Mouse (Mus musculus): ENCODE measurements around the gene Lims1. TPM values are rescaled to one million over a fixed set of nuclear protein-coding genes. Genes with fewer than 3 reads are reported as not detected.

Gene Lims1
- polyA plus RNA-seq, 1 experiment from 2014 or later = 48.3 TPM

DNA sequence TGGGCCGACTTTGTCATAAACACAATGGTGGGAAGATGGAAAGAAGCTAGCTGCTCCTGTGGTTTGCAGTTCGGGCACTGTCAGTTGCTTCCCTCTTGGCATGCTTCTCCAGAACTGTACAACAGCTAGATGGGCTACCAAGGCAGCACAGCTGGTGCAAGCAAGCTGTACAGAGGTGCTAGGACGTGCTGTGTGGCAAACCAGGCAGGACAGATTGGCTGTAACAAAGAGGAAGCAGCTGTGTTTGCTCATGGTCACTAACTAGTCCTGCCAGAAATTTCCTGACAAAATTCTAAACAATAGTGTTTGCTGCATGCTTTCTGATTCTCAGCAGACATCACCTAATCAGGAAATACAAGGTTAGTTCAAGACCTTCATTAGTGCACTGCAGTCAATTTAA is 93.4 kb downstream of the Lims1 start:
- H3K36me3 ChIP-seq (ENCODE audit: control insufficient read depth, insufficient read depth, low read length) = peaks cover 12% of the 10 kb centered on the region

DNA sequence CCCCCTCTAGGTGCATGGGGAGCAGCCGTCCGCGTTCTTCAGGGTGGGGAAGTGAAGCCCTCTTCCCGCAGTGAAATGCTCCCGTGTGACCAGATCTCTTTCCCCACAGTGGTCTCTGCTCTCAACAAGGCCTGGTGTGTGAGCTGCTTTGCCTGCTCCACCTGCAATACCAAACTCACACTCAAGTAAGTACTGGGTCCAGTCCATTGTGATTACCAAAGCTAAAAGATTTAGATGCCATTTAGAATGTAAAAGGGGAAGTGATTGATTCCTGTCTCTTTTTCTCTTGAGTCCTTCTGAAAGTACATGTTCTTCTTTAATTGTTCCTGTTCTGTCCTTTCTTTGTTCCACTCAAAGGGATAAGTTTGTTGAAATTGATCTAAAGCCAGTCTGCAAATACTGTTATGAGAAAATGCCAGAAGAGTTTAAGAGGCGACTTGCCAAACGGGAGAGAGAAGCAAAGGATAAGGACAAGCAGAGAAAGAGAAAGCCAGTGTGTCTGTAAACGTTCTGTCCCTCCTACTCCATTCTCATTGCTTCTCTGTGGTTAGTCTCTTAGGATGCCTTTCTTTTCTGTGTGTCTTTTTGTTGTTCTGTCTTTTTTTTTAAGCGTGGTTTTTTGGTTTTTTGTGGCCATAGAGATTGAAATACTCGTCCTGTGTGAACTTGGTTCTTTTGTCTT is 95.2 kb downstream of the Lims1 start:
- WGBS = 86% methylated on average over 10 of the region's 10 CpGs
- H3K36me3 ChIP-seq (ENCODE audit: control insufficient read depth, insufficient read depth, low read length) = peaks cover 9% of the 10 kb centered on the region; the same call in 1 of the 2 replicates
- no peak overlapping the region for H3K4me3 ChIP-seq (ENCODE audit: low read depth, low read length)
- no peak overlapping the region for H3K9ac ChIP-seq (replicated peaks; ENCODE audit: low read depth, low read length)
- H3K4me1 ChIP-seq (ENCODE audit: control insufficient read depth, insufficient read depth, low read length) = no peaks in the 10 kb centered on the region
- no peaks in the 10 kb centered on the region for H3K9me3 ChIP-seq (ENCODE audit: control insufficient read depth, low read length)
- H3K27ac ChIP-seq (ENCODE audit: low read depth, low read length) = no peak overlapping the region
- H3K27me3 ChIP-seq (ENCODE audit: control insufficient read depth, insufficient read depth, low read length) = no peaks in the 10 kb centered on the region
- no peak overlapping the region for H3K4me2 ChIP-seq (ENCODE audit: low read depth, low read length)
- ATAC-seq (ENCODE audit: low read depth) = no peak

More for the DNA sequence above, 93.4 kb downstream of the Lims1 start:
- no peak overlapping the region for H3K4me2 ChIP-seq (ENCODE audit: low read depth, low read length)
- no peak for ATAC-seq (ENCODE audit: low read depth)
- no peaks in the 10 kb centered on the region for H3K4me1 ChIP-seq (ENCODE audit: control insufficient read depth, insufficient read depth, low read length)
- no peaks in the 10 kb centered on the region for H3K27me3 ChIP-seq (ENCODE audit: control insufficient read depth, insufficient read depth, low read length)
- H3K4me3 ChIP-seq (ENCODE audit: low read depth, low read length) = no peak overlapping the region
- H3K9ac ChIP-seq (replicated peaks; ENCODE audit: low read depth, low read length) = no peak overlapping the region
- no peak overlapping the region for H3K27ac ChIP-seq (ENCODE audit: low read depth, low read length)
- 85% methylated on average over 3 of the region's 3 CpGs for WGBS
- H3K9me3 ChIP-seq (ENCODE audit: control insufficient read depth, low read length) = no peaks in the 10 kb centered on the region

DNA sequence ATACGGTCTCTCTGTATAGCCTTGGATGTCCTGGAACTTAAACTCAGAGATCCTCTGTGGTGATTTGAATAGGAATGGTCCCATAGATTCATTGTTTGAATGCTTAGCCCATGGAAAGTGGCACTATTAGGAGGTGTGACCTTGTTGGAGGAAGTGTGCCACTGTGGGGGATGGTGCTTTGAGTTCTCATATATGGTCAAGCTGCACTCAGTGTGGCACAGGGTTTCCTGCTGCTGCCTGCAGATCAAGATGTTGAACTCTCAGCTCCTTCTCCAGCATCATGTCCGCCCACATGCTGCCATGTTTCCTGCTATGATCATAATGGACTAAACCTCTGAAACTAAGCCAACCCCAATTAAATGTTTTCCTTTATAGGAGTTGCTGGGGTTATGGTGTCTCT is 104.7 kb downstream of the Lims1 start:
- Histone ChIP-seq H3K27ac (ENCODE audit: low read depth, low read length) (no peak overlapping the region), H3K9me3 (ENCODE audit: control insufficient read depth, low read length) (no peaks in the 10 kb centered on the region), H3K9ac (replicated peaks; ENCODE audit: low read depth, low read length) (no peak overlapping the region), H3K36me3 (ENCODE audit: control insufficient read depth, insufficient read depth, low read length) (no peaks in the 10 kb centered on the region), H3K27me3 (ENCODE audit: control insufficient read depth, insufficient read depth, low read length) (no peaks in the 10 kb centered on the region), H3K4me3 (ENCODE audit: low read depth, low read length) (no peak overlapping the region), H3K4me1 (ENCODE audit: control insufficient read depth, insufficient read depth, low read length) (no peaks in the 10 kb centered on the region), H3K4me2 (ENCODE audit: low read depth, low read length) (no peak overlapping the region)
- WGBS = 95% methylated on average over 2 of the region's 2 CpGs
- no peak for ATAC-seq (ENCODE audit: low read depth)

DNA sequence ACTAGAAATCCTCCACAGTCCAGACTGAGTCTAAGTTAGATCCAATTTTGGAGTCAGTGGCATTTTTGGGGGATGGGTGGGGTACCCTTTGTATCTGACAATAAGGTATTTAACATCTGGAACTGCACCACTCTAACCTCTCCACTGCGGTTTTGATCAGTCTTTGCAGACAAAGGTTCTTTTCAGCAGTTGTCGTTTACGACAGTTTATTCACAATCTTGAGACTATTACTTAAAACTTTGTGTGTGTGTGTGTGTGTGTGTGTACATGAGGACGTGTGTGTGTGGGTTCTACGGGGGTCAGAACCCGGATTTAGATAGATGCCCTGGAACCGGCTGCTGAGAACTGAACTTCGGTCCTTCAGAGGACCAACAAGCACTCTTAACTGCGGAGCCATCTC is 122.6 kb downstream of the Lims1 start:
- peak; percentile 6 for ATAC-seq (ENCODE audit: low read depth)
- 25% methylated on average over 9 of the region's 9 CpGs for WGBS
- Histone ChIP-seq H3K4me1 (ENCODE audit: control insufficient read depth, insufficient read depth, low read length) (peaks cover 10% of the 10 kb centered on the region), H3K4me3 (ENCODE audit: low read depth, low read length) (peak overlapping the region; percentile 98), H3K27ac (ENCODE audit: low read depth, low read length) (peak overlapping the region; percentile 96), H3K9me3 (ENCODE audit: control insufficient read depth, low read length) (no peaks in the 10 kb centered on the region), H3K27me3 (ENCODE audit: control insufficient read depth, insufficient read depth, low read length) (no peaks in the 10 kb centered on the region), H3K9ac (replicated peaks; ENCODE audit: low read depth, low read length) (peak overlapping the region; percentile 95), H3K36me3 (ENCODE audit: control insufficient read depth, insufficient read depth, low read length) (no peaks in the 10 kb centered on the region), H3K4me2 (ENCODE audit: low read depth, low read length) (peak overlapping the region; percentile 70)

DNA sequence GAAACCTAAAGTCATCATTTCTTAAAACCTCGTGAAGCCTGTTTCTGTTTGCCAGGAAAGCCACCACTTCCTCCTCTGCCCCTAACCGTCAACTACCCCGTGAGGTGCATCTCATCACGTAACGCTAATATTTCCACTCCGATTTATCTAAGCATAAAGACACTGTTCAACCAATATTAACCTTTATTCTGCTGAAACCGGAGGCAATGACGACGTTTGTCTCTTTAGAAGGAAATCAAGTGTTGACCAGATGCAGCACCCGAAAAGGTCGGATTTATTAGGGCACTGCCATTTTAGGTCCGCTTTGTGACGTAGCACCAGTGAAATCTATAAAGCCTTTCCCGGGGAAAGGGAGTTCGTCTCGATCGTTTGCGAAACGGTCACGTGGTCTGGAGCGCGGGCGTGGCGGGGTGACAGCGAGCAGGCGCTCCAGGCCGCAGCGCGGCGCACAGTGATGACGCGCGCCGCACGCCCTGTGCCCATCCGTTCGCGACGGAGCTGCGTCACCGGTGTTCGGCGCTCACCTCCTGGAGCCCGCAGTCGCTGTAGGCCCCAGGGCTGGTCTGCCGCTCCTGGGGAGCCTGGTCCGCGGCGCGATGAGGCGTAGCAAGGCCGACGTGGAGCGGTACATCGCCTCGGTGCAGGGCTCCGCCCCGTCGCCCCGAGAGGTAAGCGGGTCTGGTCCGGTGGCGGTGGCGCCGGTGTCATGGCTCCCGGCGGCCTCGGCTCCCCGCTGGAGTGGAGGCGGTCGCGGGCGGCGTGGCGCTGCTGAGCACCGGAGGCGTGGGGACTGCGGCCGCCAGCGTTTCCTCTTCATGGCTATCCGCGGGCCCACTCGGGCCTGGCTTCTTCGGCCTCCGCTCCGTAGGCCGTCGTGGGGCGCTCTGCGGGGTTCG is 123.4 kb downstream of the Lims1 start, which contains the start of gene Ranbp2:
TSS of gene Ranbp2 (plus strand) at position 537 of the 896 bp plus-strand sequence.
- no peaks in the 10 kb centered on the region for H3K9me3 ChIP-seq (ENCODE audit: control insufficient read depth, low read length)
- H3K36me3 ChIP-seq (ENCODE audit: control insufficient read depth, insufficient read depth, low read length) = no peaks in the 10 kb centered on the region
- peak within 1 kb of the TSS; percentile 70 for H3K4me2 ChIP-seq (ENCODE audit: low read depth, low read length)
- peak within 1 kb of the TSS; percentile 95 for H3K9ac ChIP-seq (replicated peaks; ENCODE audit: low read depth, low read length)
- peaks cover 10% of the 10 kb centered on the region for H3K4me1 ChIP-seq (ENCODE audit: control insufficient read depth, insufficient read depth, low read length)
- no peaks in the 10 kb centered on the region for H3K27me3 ChIP-seq (ENCODE audit: control insufficient read depth, insufficient read depth, low read length)
- peak within 1 kb of the TSS; percentile 96 for H3K27ac ChIP-seq (ENCODE audit: low read depth, low read length)
- H3K4me3 ChIP-seq (ENCODE audit: low read depth, low read length) = peak within 1 kb of the TSS; percentile 98
- WGBS = under 1% methylated on average over 81 of the region's 91 CpGs
- ATAC-seq (ENCODE audit: low read depth) = peak; percentile 98

DNA sequence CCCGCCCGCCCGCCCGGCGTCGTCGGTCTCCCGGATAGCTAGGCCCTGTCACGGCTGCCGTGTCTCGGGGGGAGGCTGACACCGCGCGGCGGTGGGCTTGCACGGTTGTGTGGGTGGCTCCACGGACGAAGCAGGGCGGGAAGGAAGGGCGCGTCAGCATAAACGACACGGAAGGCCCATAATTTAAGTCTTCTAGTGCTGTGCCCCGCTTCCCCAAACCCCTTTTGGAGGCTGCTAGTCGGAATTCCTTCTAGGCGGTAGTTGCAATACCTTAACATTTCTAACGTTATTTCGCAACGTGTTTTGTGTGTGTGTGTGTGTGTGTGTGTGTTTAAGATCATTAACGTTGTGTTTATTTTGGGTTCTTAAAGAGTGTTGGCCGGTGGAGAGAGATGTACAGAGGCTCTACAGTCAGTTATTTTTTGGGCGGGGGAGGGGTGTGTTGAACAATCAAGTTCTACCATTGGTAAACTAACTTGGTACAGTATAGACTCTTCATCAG is 124.1 kb downstream of the Lims1 start:
- peak overlapping the region; percentile 95 for H3K9ac ChIP-seq (replicated peaks; ENCODE audit: low read depth, low read length)
- peak overlapping the region; percentile 64 for H3K4me2 ChIP-seq (ENCODE audit: low read depth, low read length)
- H3K27ac ChIP-seq (ENCODE audit: low read depth, low read length) = peak overlapping the region; percentile 96
- no peaks in the 10 kb centered on the region for H3K27me3 ChIP-seq (ENCODE audit: control insufficient read depth, insufficient read depth, low read length)
- WGBS = under 1% methylated on average over 25 of the region's 32 CpGs
- peaks cover 10% of the 10 kb centered on the region for H3K4me1 ChIP-seq (ENCODE audit: control insufficient read depth, insufficient read depth, low read length)
- H3K36me3 ChIP-seq (ENCODE audit: control insufficient read depth, insufficient read depth, low read length) = peaks cover 4% of the 10 kb centered on the region; the same call in 1 of the 2 replicates
- H3K9me3 ChIP-seq (ENCODE audit: control insufficient read depth, low read length) = no peaks in the 10 kb centered on the region
- no peak; the same call in 1 of the 2 replicates for ATAC-seq (ENCODE audit: low read depth)
- H3K4me3 ChIP-seq (ENCODE audit: low read depth, low read length) = peak overlapping the region; percentile 98

DNA sequence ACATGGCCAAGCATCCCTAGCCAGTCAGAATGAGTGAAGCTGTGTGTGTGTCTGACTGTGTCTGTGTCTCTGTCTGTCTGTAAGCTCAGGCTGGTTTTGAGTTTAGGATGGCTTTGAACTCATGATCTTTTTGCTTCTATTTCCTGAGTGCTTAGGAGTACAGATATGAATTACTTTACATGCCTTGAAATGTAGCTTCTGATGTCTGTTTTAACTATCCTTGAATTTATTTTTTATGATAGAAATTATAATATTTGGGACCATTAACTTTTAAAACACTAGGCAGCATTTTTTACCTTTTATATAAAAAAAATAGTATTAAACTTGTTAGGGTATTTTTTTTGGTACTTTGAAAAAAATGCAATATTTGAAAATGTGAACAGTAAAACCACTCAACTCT is 128.3 kb downstream of the Lims1 start:
- no peak overlapping the region for H3K27ac ChIP-seq (ENCODE audit: low read depth, low read length)
- no peaks in the 10 kb centered on the region for H3K27me3 ChIP-seq (ENCODE audit: control insufficient read depth, insufficient read depth, low read length)
- peaks cover 3% of the 10 kb centered on the region; the same call in 1 of the 2 replicates for H3K4me1 ChIP-seq (ENCODE audit: control insufficient read depth, insufficient read depth, low read length)
- no peak for ATAC-seq (ENCODE audit: low read depth)
- H3K4me3 ChIP-seq (ENCODE audit: low read depth, low read length) = no peak overlapping the region
- no peak overlapping the region for H3K4me2 ChIP-seq (ENCODE audit: low read depth, low read length)
- H3K9ac ChIP-seq (replicated peaks; ENCODE audit: low read depth, low read length) = no peak overlapping the region
- peaks cover 23% of the 10 kb centered on the region for H3K36me3 ChIP-seq (ENCODE audit: control insufficient read depth, insufficient read depth, low read length)
- no peaks in the 10 kb centered on the region for H3K9me3 ChIP-seq (ENCODE audit: control insufficient read depth, low read length)

DNA sequence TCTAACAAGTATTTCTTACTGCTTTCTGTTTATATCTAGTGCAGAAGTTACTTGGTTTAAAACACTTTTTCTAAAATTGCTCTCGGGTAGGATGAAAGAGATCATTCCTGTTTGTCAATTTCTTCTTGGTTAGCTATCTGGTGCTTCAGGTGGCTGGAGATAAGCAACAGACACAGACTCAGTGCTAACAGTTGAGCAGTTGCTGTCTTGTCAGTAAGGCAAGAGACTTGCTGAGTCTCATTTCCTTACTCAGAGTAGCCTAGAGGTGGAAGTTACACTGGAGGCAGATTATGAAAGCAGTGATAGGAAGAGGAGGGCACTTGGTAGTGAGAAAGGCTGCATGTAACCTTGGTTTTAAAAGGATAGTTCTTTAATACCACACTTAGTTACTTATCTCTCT is 128.9 kb downstream of the Lims1 start:
- peaks cover 3% of the 10 kb centered on the region; the same call in 1 of the 2 replicates for H3K4me1 ChIP-seq (ENCODE audit: control insufficient read depth, insufficient read depth, low read length)
- no peak overlapping the region for H3K9ac ChIP-seq (replicated peaks; ENCODE audit: low read depth, low read length)
- no peak overlapping the region for H3K4me3 ChIP-seq (ENCODE audit: low read depth, low read length)
- peaks cover 24% of the 10 kb centered on the region for H3K36me3 ChIP-seq (ENCODE audit: control insufficient read depth, insufficient read depth, low read length)
- no peak for ATAC-seq (ENCODE audit: low read depth)
- no peak overlapping the region for H3K4me2 ChIP-seq (ENCODE audit: low read depth, low read length)
- H3K27ac ChIP-seq (ENCODE audit: low read depth, low read length) = no peak overlapping the region
- H3K27me3 ChIP-seq (ENCODE audit: control insufficient read depth, insufficient read depth, low read length) = no peaks in the 10 kb centered on the region
- H3K9me3 ChIP-seq (ENCODE audit: control insufficient read depth, low read length) = no peaks in the 10 kb centered on the region
- 100% methylated on average over 1 of the region's 1 CpGs for WGBS

DNA sequence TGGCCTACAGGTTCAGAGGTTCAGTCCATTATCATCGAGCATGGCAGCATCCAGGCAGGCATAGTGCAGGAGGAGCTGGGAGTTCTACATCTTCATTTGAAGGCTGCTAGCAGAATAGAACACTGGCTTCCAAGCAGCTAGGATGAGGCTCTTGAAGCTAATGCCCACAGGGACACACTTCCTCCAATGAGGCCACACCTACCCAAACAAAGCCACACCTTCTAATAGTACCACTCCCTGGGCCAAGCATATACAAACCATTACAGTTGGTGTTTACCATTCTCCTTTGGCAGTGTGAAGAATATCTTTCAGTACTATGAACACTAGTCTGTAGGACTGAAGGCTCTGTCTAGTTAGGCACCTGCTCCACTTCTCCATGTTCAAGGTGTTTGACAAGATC is 136.6 kb downstream of the Lims1 start:
- H3K4me2 ChIP-seq (ENCODE audit: low read depth, low read length) = no peak overlapping the region
- H3K9ac ChIP-seq (replicated peaks; ENCODE audit: low read depth, low read length) = no peak overlapping the region
- ATAC-seq (ENCODE audit: low read depth) = no peak
- H3K4me3 ChIP-seq (ENCODE audit: low read depth, low read length) = no peak overlapping the region
- peaks cover 47% of the 10 kb centered on the region for H3K36me3 ChIP-seq (ENCODE audit: control insufficient read depth, insufficient read depth, low read length)
- no peaks in the 10 kb centered on the region for H3K27me3 ChIP-seq (ENCODE audit: control insufficient read depth, insufficient read depth, low read length)
- no peaks in the 10 kb centered on the region for H3K9me3 ChIP-seq (ENCODE audit: control insufficient read depth, low read length)
- no peak overlapping the region for H3K27ac ChIP-seq (ENCODE audit: low read depth, low read length)
- H3K4me1 ChIP-seq (ENCODE audit: control insufficient read depth, insufficient read depth, low read length) = no peaks in the 10 kb centered on the region
- WGBS = 84% methylated on average over 1 of the region's 1 CpGs
